Mouse (Mus musculus): Measurements from ENCODE around the gene Wdfy2. TPM values are rescaled to one million over a fixed set of nuclear protein-coding genes. Genes with fewer than 3 reads are reported as not detected.

The Wdfy2 gene
- polyA plus RNA-seq, 1 experiment = 9.5 TPM

GRCm38 (mm10) chr14:62965811-62966520 lies 128.5 kb downstream of the Wdfy2 start:
- H3K4me1 ChIP-seq (ENCODE audit: control insufficient read depth, insufficient read depth, insufficient read length) = no peaks in the 10 kb centered on the region
- no peak for DNase-seq (ENCODE audit: low read depth in 1 of 2, low spot score in 2 of 2)
- no peaks in the 10 kb centered on the region for H3K27me3 ChIP-seq (ENCODE audit: control insufficient read depth, insufficient read depth, low read length)
- 43% methylated on average over 15 of the region's 15 CpGs for whole genome bisulfite sequencing
- no peak overlapping the region for H3K4me3 ChIP-seq (ENCODE audit: extremely low read depth, insufficient read depth, insufficient read length)
- no peaks in the 10 kb centered on the region for H3K36me3 ChIP-seq (ENCODE audit: control insufficient read depth, insufficient read depth, low read length)
- TF ChIP-seq POLR2A (IDR thresholded peaks at IDR 0.05; ENCODE audit: low read depth, low read length) = no peak
- TF ChIP-seq CTCF (IDR thresholded peaks at IDR 0.05; ENCODE audit: extremely low read depth, insufficient read depth, insufficient read length, insufficient replicate concordance) = no peak
- no peak overlapping the region for H3K27ac ChIP-seq (ENCODE audit: insufficient read depth, low read length)

GRCm38 (mm10) chr14:62975046-62975445 lies 137.6 kb downstream of the Wdfy2 start:
- TF ChIP-seq POLR2A (IDR thresholded peaks at IDR 0.05; ENCODE audit: low read depth, low read length) (no peak), CTCF (IDR thresholded peaks at IDR 0.05; ENCODE audit: extremely low read depth, insufficient read depth, insufficient read length, insufficient replicate concordance) (0 out of 2 replicates have a peak, but pooled peaks have one; percentile 35)
- H3K4me1 ChIP-seq (ENCODE audit: control insufficient read depth, insufficient read depth, insufficient read length) = no peaks in the 10 kb centered on the region
- H3K27ac ChIP-seq (ENCODE audit: insufficient read depth, low read length) = no peak overlapping the region
- DNase-seq (ENCODE audit: low read depth in 1 of 2, low spot score in 2 of 2) = peak; percentile 4 to 49
- H3K4me3 ChIP-seq (ENCODE audit: extremely low read depth, insufficient read depth, insufficient read length) = no peak overlapping the region
- H3K27me3 ChIP-seq (ENCODE audit: control insufficient read depth, insufficient read depth, low read length) = no peaks in the 10 kb centered on the region
- WGBS = 56% methylated on average over 5 of the region's 5 CpGs
- no peaks in the 10 kb centered on the region for H3K36me3 ChIP-seq (ENCODE audit: control insufficient read depth, insufficient read depth, low read length)

GRCm38 (mm10) chr14:62979815-62980214 lies 142.3 kb downstream of the Wdfy2 start:
- H3K27me3 ChIP-seq (ENCODE audit: control insufficient read depth, insufficient read depth, low read length) = no peaks in the 10 kb centered on the region
- no peaks in the 10 kb centered on the region for H3K4me1 ChIP-seq (ENCODE audit: control insufficient read depth, insufficient read depth, insufficient read length)
- H3K36me3 ChIP-seq (ENCODE audit: control insufficient read depth, insufficient read depth, low read length) = no peaks in the 10 kb centered on the region
- H3K27ac ChIP-seq (ENCODE audit: insufficient read depth, low read length) = no peak overlapping the region
- WGBS = 52% methylated on average over 1 of the region's 1 CpGs
- no peak for DNase-seq (ENCODE audit: low read depth in 1 of 2, low spot score in 2 of 2)
- H3K4me3 ChIP-seq (ENCODE audit: extremely low read depth, insufficient read depth, insufficient read length) = no peak overlapping the region
- TF ChIP-seq CTCF (IDR thresholded peaks at IDR 0.05; ENCODE audit: extremely low read depth, insufficient read depth, insufficient read length, insufficient replicate concordance) = no peak
- no peak for TF ChIP-seq POLR2A (IDR thresholded peaks at IDR 0.05; ENCODE audit: low read depth, low read length)

- Histone ChIP-seq H3K4me1 (ENCODE audit: control insufficient read depth, insufficient read depth, insufficient read length) (no peaks in the 10 kb centered on the region), H3K4me3 (ENCODE audit: extremely low read depth, insufficient read depth, insufficient read length) (no peak within 1 kb of the TSS), H3K27ac (ENCODE audit: insufficient read depth, low read length) (no peak within 1 kb of the TSS), H3K27me3 (ENCODE audit: control insufficient read depth, insufficient read depth, low read length) (no peaks in the 10 kb centered on the region), H3K36me3 (ENCODE audit: control insufficient read depth, insufficient read depth, low read length) (no peaks in the 10 kb centered on the region)
- WGBS = 82% methylated on average over 1 of the region's 1 CpGs
- TF ChIP-seq POLR2A (IDR thresholded peaks at IDR 0.05; ENCODE audit: low read depth, low read length) = no peak
- no peak for TF ChIP-seq CTCF (IDR thresholded peaks at IDR 0.05; ENCODE audit: extremely low read depth, insufficient read depth, insufficient read length, insufficient replicate concordance)
- no peak for DNase-seq (ENCODE audit: low read depth in 1 of 2, low spot score in 2 of 2)
Measured at GRCm38 (mm10) chr14:62984410-62984809, 146.9 kb downstream of the Wdfy2 start, which contains the start of gene Defb48. Gene Defb48, minus strand, starts transcription at chr14:62984510.

GRCm38 (mm10) chr14:62991271-62991670 lies 153.8 kb downstream of the Wdfy2 start:
- no peaks in the 10 kb centered on the region for H3K36me3 ChIP-seq (ENCODE audit: control insufficient read depth, insufficient read depth, low read length)
- no peak overlapping the region for H3K4me3 ChIP-seq (ENCODE audit: extremely low read depth, insufficient read depth, insufficient read length)
- TF ChIP-seq POLR2A (IDR thresholded peaks at IDR 0.05; ENCODE audit: low read depth, low read length) (no peak), CTCF (IDR thresholded peaks at IDR 0.05; ENCODE audit: extremely low read depth, insufficient read depth, insufficient read length, insufficient replicate concordance) (no peak)
- 27% methylated on average over 3 of the region's 3 CpGs for WGBS
- no peaks in the 10 kb centered on the region; the same call in 1 of the 2 replicates for H3K4me1 ChIP-seq (ENCODE audit: control insufficient read depth, insufficient read depth, insufficient read length)
- H3K27me3 ChIP-seq (ENCODE audit: control insufficient read depth, insufficient read depth, low read length) = no peaks in the 10 kb centered on the region
- no peak overlapping the region for H3K27ac ChIP-seq (ENCODE audit: insufficient read depth, low read length)
- no peak for DNase-seq (ENCODE audit: low read depth in 1 of 2, low spot score in 2 of 2)

GRCm38 (mm10) chr14:62991849-62992510 lies 154.5 kb downstream of the Wdfy2 start:
- no peaks in the 10 kb centered on the region for H3K27me3 ChIP-seq (ENCODE audit: control insufficient read depth, insufficient read depth, low read length)
- no peak overlapping the region for H3K4me3 ChIP-seq (ENCODE audit: extremely low read depth, insufficient read depth, insufficient read length)
- 88% methylated on average over 7 of the region's 7 CpGs for WGBS
- no peak overlapping the region for H3K27ac ChIP-seq (ENCODE audit: insufficient read depth, low read length)
- H3K36me3 ChIP-seq (ENCODE audit: control insufficient read depth, insufficient read depth, low read length) = no peaks in the 10 kb centered on the region
- H3K4me1 ChIP-seq (ENCODE audit: control insufficient read depth, insufficient read depth, insufficient read length) = no peaks in the 10 kb centered on the region; the same call in 1 of the 2 replicates
- no peak for DNase-seq (ENCODE audit: low read depth in 1 of 2, low spot score in 2 of 2)
- no peak for TF ChIP-seq POLR2A (IDR thresholded peaks at IDR 0.05; ENCODE audit: low read depth, low read length)
- no peak for TF ChIP-seq CTCF (IDR thresholded peaks at IDR 0.05; ENCODE audit: extremely low read depth, insufficient read depth, insufficient read length, insufficient replicate concordance)

GRCm38 (mm10) chr14:62997777-62998176 lies 160.3 kb downstream of the Wdfy2 start, which contains the start of gene Defb47:
Gene Defb47, plus strand, starts transcription at chr14:62998077.
- H3K27ac ChIP-seq (ENCODE audit: insufficient read depth, low read length) = no peak within 1 kb of the TSS
- no peaks in the 10 kb centered on the region for H3K27me3 ChIP-seq (ENCODE audit: control insufficient read depth, insufficient read depth, low read length)
- no peak within 1 kb of the TSS for H3K4me3 ChIP-seq (ENCODE audit: extremely low read depth, insufficient read depth, insufficient read length)
- TF ChIP-seq POLR2A (IDR thresholded peaks at IDR 0.05; ENCODE audit: low read depth, low read length) (no peak), CTCF (IDR thresholded peaks at IDR 0.05; ENCODE audit: extremely low read depth, insufficient read depth, insufficient read length, insufficient replicate concordance) (no peak)
- H3K36me3 ChIP-seq (ENCODE audit: control insufficient read depth, insufficient read depth, low read length) = no peaks in the 10 kb centered on the region
- no peak for DNase-seq (ENCODE audit: low read depth in 1 of 2, low spot score in 2 of 2)
- 30% methylated on average over 8 of the region's 8 CpGs for WGBS
- no peaks in the 10 kb centered on the region for H3K4me1 ChIP-seq (ENCODE audit: control insufficient read depth, insufficient read depth, insufficient read length)

All from spleen, adult 2 months (tissue).